Mouse (Mus musculus) heart, adult 9 months (tissue): ENCODE data around the gene Trim34b.
"Not testable (repeated sequence)": the region's sequence is repeated elsewhere in the genome, so short reads cannot be mapped to it uniquely, and the experiment has no call there.

Experiments
- DNase-seq, 2 experiments: peaks; one replicate each; pipeline ENCODE4 v3.0.0; 2022; ENCODE audit warnings: low spot score in 2 of 2

Gene Trim34b

GRCm38 (mm10) chr7:104329171-104329570, at the start of gene Trim34b:
TSS of gene Trim34b (plus strand) at chr7:104329471.
- not testable (repeated sequence) for DNase-seq

- DNase-seq: peak; percentile 26 to 29
Measured at GRCm38 (mm10) chr7:104287576-104288443, 41.5 kb upstream of the Trim34b start, which contains the start of gene Trim5. TSS of gene Trim5 (minus strand) at chr7:104288094.

GRCm38 (mm10) chr7:104290641-104291040, 38.6 kb upstream of the Trim34b start:
- DNase-seq: no peak

GRCm38 (mm10) chr7:104291638-104292400, 37.5 kb upstream of the Trim34b start:
- no peak for DNase-seq

GRCm38 (mm10) chr7:104314796-104315353, 14.4 kb upstream of the Trim34b start:
- peak; percentile 18 to 35 for DNase-seq

GRCm38 (mm10) chr7:104315369-104316080, 13.7 kb upstream of the Trim34b start, which contains the start of gene Trim12a:
TSS of gene Trim12a (minus strand) at chr7:104315466.
- DNase-seq: not testable (repeated sequence)

- no peak for DNase-seq
Measured at GRCm38 (mm10) chr7:104322028-104322427, 7.2 kb upstream of the Trim34b start.

- DNase-seq: not testable (repeated sequence)
Measured at GRCm38 (mm10) chr7:104335547-104335946, 6.3 kb downstream of the Trim34b start.

GRCm38 (mm10) chr7:104340744-104341143, 11.5 kb downstream of the Trim34b start:
- not testable (repeated sequence) for DNase-seq

GRCm38 (mm10) chr7:104348043-104348442, 18.8 kb downstream of the Trim34b start:
- DNase-seq: not testable (repeated sequence)

- peak; percentile 88 to 93 for DNase-seq
Measured at GRCm38 (mm10) chr7:104352717-104353599, 23.7 kb downstream of the Trim34b start, which contains the start of gene Trim12c. TSS of gene Trim12c (minus strand) at chr7:104353362.

GRCm38 (mm10) chr7:104353600-104353967, 24.3 kb downstream of the Trim34b start:
- no peak for DNase-seq

GRCm38 (mm10) chr7:104366339-104366738, 37.1 kb downstream of the Trim34b start:
- no peak for DNase-seq

- peak; percentile 42 to 62 for DNase-seq
Measured at GRCm38 (mm10) chr7:104369736-104370414, 40.6 kb downstream of the Trim34b start, which contains the start of gene Trim30b. TSS of gene Trim30b (minus strand) at chr7:104369884.
